Mouse (Mus musculus) G1E (cell line): ENCODE measurements around the gene Zcwpw1.
"Not testable (repeated sequence)": the region's sequence is repeated elsewhere in the genome, so short reads cannot be mapped to it uniquely, and the experiment has no call there.

Source experiments
- CTCF ChIP-seq: IDR thresholded peaks from 2 replicates; pipeline ENCODE4 v1.5.1; 2012; ENCODE audit warnings: low read depth, low read length, inconsistent platforms, mixed read lengths
- TAL1 ChIP-seq: conservative IDR thresholded peaks from 2 replicates; pipeline ENCODE4 v1.6.1; 2012; ENCODE audit warnings: low read depth, low read length, inconsistent platforms, mixed read lengths

GRCm38 (mm10) chr5:137871644-137872380, 84.2 kb downstream of the Zcwpw1 start, which contains the start of gene Pilrb2:
- TF ChIP-seq CTCF, TAL1: not testable (repeated sequence)
